Mouse (Mus musculus) liver, adult 2 months (tissue): ENCODE data around the gene Cep97. TPM values are rescaled to one million over a fixed set of nuclear protein-coding genes. Genes with fewer than 3 reads are reported as not detected.

Source experiments
- DNase-seq: peaks from one replicate; pipeline ENCODE4 v3.0.0-alpha.2; 2011; ENCODE audit warnings: low read depth, low spot score; ENCODE audit errors: extremely low read depth
- H3K27ac ChIP-seq: fragments of 200-500 bp; replicated peaks from 2 replicates; pipeline ENCODE4 v1.5.1; 2012; ENCODE audit warnings: low read depth, mild to moderate bottlenecking, control low read depth, inconsistent platforms, low read length; ENCODE audit not compliant: insufficient read depth
- H3K27me3 ChIP-seq: fragments of 200-500 bp; 2 replicates; pipeline ENCODE4 v1.6.1; 2012; ENCODE audit warnings: mild to moderate bottlenecking, moderate library complexity, low read length, inconsistent platforms; ENCODE audit not compliant: control insufficient read depth, insufficient read depth
- H3K36me3 ChIP-seq: fragments of 200-500 bp; 2 replicates; pipeline ENCODE4 v1.6.1; 2012; ENCODE audit warnings: low read length, inconsistent platforms; ENCODE audit not compliant: control insufficient read depth, insufficient read depth
- H3K4me1 ChIP-seq: fragments of 200-500 bp; 2 replicates; pipeline ENCODE4 v1.6.1; 2011; ENCODE audit warnings: low read length; ENCODE audit not compliant: control insufficient read depth, insufficient read depth
- H3K4me3 ChIP-seq: fragments of 200-500 bp; 2 replicates; pipeline ENCODE4 v1.5.1; 2011; ENCODE audit warnings: low read depth, mild to moderate bottlenecking, control low read depth, low read length, moderate library complexity; ENCODE audit not compliant: insufficient read depth
- H3K79me2 ChIP-seq: fragments of 200-500 bp; 2 replicates; pipeline ENCODE4 v1.6.1; 2012; ENCODE audit warnings: inconsistent platforms, mild to moderate bottlenecking, low read length, moderate library complexity; ENCODE audit not compliant: control insufficient read depth, insufficient read depth
- H3K9ac ChIP-seq: fragments of 200-500 bp; 2 replicates; pipeline ENCODE4 v1.6.1; 2012; ENCODE audit warnings: low read depth, mild to moderate bottlenecking, control low read depth, inconsistent platforms, low read length
- CTCF ChIP-seq: fragments of 200-500 bp; IDR thresholded peaks from 2 replicates; pipeline ENCODE4 v1.5.1; 2011; ENCODE audit warnings: low read depth, low read length, control low read depth
- POLR2A ChIP-seq: fragments of 200-500 bp; IDR thresholded peaks from 2 replicates; pipeline ENCODE4 v1.6.1; 2011; ENCODE audit warnings: low read length, control low read depth; ENCODE audit not compliant: insufficient read depth; ENCODE audit errors: extremely low read depth
- WGBS: fragments of 180-500 bp; shearing (Covaris S2); methylation state at CpG from one replicate; pipeline ENCODE4 v1.1.7; 2018; 5-methylcytosine and 5-hydroxymethylcytosine counted together
- polyA plus RNA-seq: library from polyadenylated mRNA; depleted of rRNA; stranded (reverse); fragments of >200 nt; gene quantifications from 2 replicates; pipeline ENCODE4 v1.2.3, GENCODE M21; 2012
- total RNA-seq: library from RNA; depleted of rRNA; stranded (reverse); fragments of >200 nt; gene quantifications from 2 replicates; pipeline ENCODE4 v1.2.3, GENCODE M21; 2014

Gene Cep97
- total and polyA plus RNA-seq, 2 experiments: 0.39 to 1.7 TPM

DNA sequence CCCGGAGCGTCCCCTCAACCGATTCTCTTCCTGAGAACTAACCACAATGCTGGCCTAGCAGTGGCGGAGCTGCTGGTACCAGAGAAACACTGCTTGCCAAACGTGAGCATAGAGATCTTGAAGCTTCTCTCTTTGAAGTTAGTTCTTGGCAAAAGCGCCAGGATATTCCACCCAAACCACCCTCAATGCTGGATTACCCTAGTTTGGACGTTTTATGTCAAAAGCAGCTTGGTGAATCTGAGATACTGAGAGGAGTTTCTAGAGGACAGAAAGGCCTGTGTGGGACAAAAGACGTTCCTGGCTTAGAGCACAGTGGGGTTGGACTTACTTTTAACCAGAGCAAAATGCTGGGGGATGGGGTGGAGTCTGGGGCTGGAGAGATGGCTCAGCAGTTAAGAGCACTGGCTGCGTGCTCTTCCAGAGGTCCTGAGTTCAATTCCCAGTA is 39.0 kb downstream of the Cep97 start:
- Histone ChIP-seq H3K79me2 (no peaks in the 10 kb centered on the region), H3K27ac (no peak overlapping the region), H3K4me1 (0 out of 2 replicates have a peak, but pooled peaks cover 2% of the 10 kb centered on the region), H3K9ac (peak overlapping the region; percentile 19; the same call in 1 of the 2 replicates), H3K4me3 (peak overlapping the region; percentile 71), H3K36me3 (no peaks in the 10 kb centered on the region), H3K27me3 (no peaks in the 10 kb centered on the region)
- TF ChIP-seq CTCF (no peak), POLR2A (no peak)
- WGBS: 14% methylated on average over 9 of the region's 9 CpGs
- DNase-seq: no peak

- peak within 1 kb of the TSS; percentile 71 for H3K9ac ChIP-seq
- no peaks in the 10 kb centered on the region for H3K79me2 ChIP-seq
- H3K4me1 ChIP-seq: 0 out of 2 replicates have a peak, but pooled peaks cover 2% of the 10 kb centered on the region
- peak; percentile 51 for DNase-seq
- no peak for TF ChIP-seq CTCF
- no peak for TF ChIP-seq POLR2A
- H3K27me3 ChIP-seq: no peaks in the 10 kb centered on the region
- H3K36me3 ChIP-seq: no peaks in the 10 kb centered on the region
- no peak within 1 kb of the TSS for H3K27ac ChIP-seq
- WGBS: under 1% methylated on average over 74 of the region's 74 CpGs
- peak within 1 kb of the TSS; percentile 71 for H3K4me3 ChIP-seq
Measured at GRCm38 (mm10) chr16:55894893-55895650, 39.6 kb downstream of the Cep97 start, which contains the start of gene Nxpe3. Gene Nxpe3 (minus strand): TSS chr16:55895285.

DNA sequence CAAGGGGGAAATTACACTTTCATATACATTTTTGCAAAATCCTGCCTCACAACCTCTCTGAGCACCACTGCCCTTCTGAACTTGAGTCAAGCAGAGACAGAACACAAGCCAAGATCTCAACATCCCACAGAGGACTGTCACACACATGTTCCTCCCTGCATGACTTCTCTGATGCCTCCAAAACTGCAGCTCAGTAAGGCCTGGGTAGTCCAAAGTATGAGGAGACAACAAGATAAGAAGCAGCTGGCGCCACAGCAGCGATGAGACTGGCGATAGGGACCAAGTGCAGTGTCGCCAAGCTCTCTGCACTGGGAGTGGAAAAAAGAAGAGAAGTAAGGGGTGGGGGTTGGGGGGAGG is 40.1 kb downstream of the Cep97 start:
- Histone ChIP-seq H3K27ac (no peak overlapping the region), H3K4me1 (0 out of 2 replicates have a peak, but pooled peaks cover 2% of the 10 kb centered on the region), H3K79me2 (no peaks in the 10 kb centered on the region), H3K4me3 (peak overlapping the region; percentile 71; the same call in 1 of the 2 replicates), H3K36me3 (no peaks in the 10 kb centered on the region), H3K27me3 (no peaks in the 10 kb centered on the region), H3K9ac (no peak overlapping the region)
- 15% methylated on average over 4 of the region's 4 CpGs for WGBS
- TF ChIP-seq CTCF (no peak), POLR2A (no peak)
- DNase-seq: no peak

DNA sequence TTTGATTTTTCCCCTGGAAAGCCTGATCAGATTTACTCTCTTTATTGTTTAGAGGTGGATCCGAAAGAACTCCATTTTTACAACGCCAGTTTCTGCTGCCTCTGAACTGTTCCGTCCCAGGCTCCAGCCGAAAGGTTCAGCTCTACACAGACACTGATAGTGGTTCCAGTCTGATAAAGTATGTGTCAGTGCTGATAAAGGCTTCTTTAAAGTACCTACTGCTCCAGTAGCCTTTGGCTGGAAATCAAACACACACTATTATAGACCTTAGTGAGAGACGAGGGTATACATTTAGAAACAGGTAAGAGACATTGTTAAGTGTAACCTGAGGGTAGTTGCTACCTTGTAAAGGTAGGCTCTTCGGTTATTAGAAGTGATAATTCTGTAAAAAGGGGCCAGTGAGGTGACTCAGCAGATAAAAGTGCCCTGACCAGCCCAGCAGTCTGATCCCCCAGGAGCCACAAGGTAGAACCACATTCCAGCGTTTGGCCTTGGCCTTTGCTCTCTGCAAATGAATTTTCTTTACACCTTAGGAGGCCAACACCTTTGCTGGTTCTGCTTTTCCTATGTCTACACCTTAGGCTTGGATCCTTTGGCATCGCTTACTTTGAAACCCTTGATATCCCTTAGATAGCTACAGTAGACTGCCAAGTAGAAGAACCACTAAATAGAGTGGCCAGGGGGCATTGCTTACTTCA is 41.1 kb downstream of the Cep97 start:
- TF ChIP-seq POLR2A: no peak
- no peak for TF ChIP-seq CTCF
- H3K79me2 ChIP-seq: no peaks in the 10 kb centered on the region
- H3K27ac ChIP-seq: no peak overlapping the region
- no peaks in the 10 kb centered on the region for H3K27me3 ChIP-seq
- DNase-seq: no peak
- H3K36me3 ChIP-seq: no peaks in the 10 kb centered on the region
- H3K4me1 ChIP-seq: 0 out of 2 replicates have a peak, but pooled peaks cover 2% of the 10 kb centered on the region
- H3K9ac ChIP-seq: no peak overlapping the region
- H3K4me3 ChIP-seq: no peak overlapping the region
- WGBS: 78% methylated on average over 8 of the region's 8 CpGs

GRCm38 (mm10) chr16:55892484-55892883 is 42.2 kb downstream of the Cep97 start:
- WGBS: 34% methylated on average over 7 of the region's 7 CpGs
- no peaks in the 10 kb centered on the region for H3K27me3 ChIP-seq

More at GRCm38 (mm10) chr16:55892484-55892883, 42.2 kb downstream of the Cep97 start:
- Histone ChIP-seq H3K4me1 (0 out of 2 replicates have a peak, but pooled peaks cover 2% of the 10 kb centered on the region), H3K4me3 (no peak overlapping the region), H3K36me3 (no peaks in the 10 kb centered on the region), H3K79me2 (no peaks in the 10 kb centered on the region), H3K9ac (no peak overlapping the region), H3K27ac (no peak overlapping the region)
- DNase-seq: no peak
- no peak for TF ChIP-seq CTCF
- TF ChIP-seq POLR2A: no peak
